Mouse (Mus musculus) myocyte (in vitro differentiated cells): ENCODE measurements around the gene Fermt3. TPM values are rescaled to one million over a fixed set of nuclear protein-coding genes. Genes with fewer than 3 reads are reported as not detected.
A peak's percentile ranks its signal among the peaks of the same experiment; 100 is the strongest.

Experiments used
- H3K27me3 ChIP-seq: one replicate; pipeline ENCODE4 v1.6.1; 2011; ENCODE audit not compliant: control insufficient read depth, insufficient read depth, insufficient read length
- H3K36me3 ChIP-seq: one replicate; pipeline ENCODE4 v1.6.1; 2011; ENCODE audit not compliant: control insufficient read depth, insufficient read depth
- H3K4me2 ChIP-seq: one replicate; pipeline ENCODE4 v1.6.1; 2011; ENCODE audit warnings: low read depth, control low read depth
- H3K4me3 ChIP-seq: one replicate; pipeline ENCODE4 v1.5.1; 2011; ENCODE audit warnings: mild to moderate bottlenecking, control low read depth, moderate library complexity
- H3K79me2 ChIP-seq: one replicate; pipeline ENCODE4 v1.6.1; 2011; ENCODE audit not compliant: control insufficient read depth, insufficient read depth
- H3ac ChIP-seq: one replicate; pipeline ENCODE4 v1.6.1; 2011; ENCODE audit not compliant: control insufficient read depth, insufficient read length
- POLR2AphosphoS2 ChIP-seq: IDR thresholded peaks from one replicate; pipeline ENCODE4 v1.6.1; 2011; ENCODE audit warnings: low read depth, control low read depth; ENCODE audit not compliant: insufficient read length
- TCF3 ChIP-seq: IDR thresholded peaks from one replicate; pipeline ENCODE4 v1.6.1; 2011; ENCODE audit warnings: low read depth, control low read depth; ENCODE audit not compliant: insufficient read length
- polyA plus RNA-seq: library from polyadenylated mRNA; unstranded; fragments of >200 nt; fragmentation: generic; extraction: Trizol; gene quantifications from one replicate; pipeline ENCODE4 v1.2.1, GENCODE M21; 2012; ENCODE audit warnings: missing spikeins

The Fermt3 gene
- polyA plus RNA-seq, 1 experiment = 0.34 TPM

- TF ChIP-seq TCF3 = no peak
- TF ChIP-seq POLR2AphosphoS2 = peak; percentile 23
- Histone ChIP-seq H3ac (no peak overlapping the region), H3K27me3 (no peaks in the 10 kb centered on the region), H3K36me3 (no peaks in the 10 kb centered on the region), H3K4me3 (peak overlapping the region; percentile 86), H3K79me2 (no peaks in the 10 kb centered on the region), H3K4me2 (no peak overlapping the region)
Observed at GRCm38 (mm10) chr19:6949532-6949931, 69.7 kb downstream of the Fermt3 start.

Other genes with a start within 250 kb of the Fermt3 start
- gene Rps6ka4, start 178.8 kb downstream of the Fermt3 start, polyA plus RNA-seq = 47.6 TPM
- 0.23 TPM for gene Ccdc88b, start 161.3 kb downstream of the Fermt3 start, polyA plus RNA-seq
- gene Trmt112, start 109.8 kb downstream of the Fermt3 start, polyA plus RNA-seq = 281 TPM
- 276 TPM for gene Prdx5, start 109.4 kb downstream of the Fermt3 start, polyA plus RNA-seq
- gene Esrra, start 97.7 kb downstream of the Fermt3 start, polyA plus RNA-seq = 52.7 TPM
- 0.28 TPM for gene Catsperz, start 94.1 kb downstream of the Fermt3 start, polyA plus RNA-seq
- 0.12 TPM for gene Kcnk4, start 85.0 kb downstream of the Fermt3 start, polyA plus RNA-seq
- gene Bad, start 77.6 kb downstream of the Fermt3 start, polyA plus RNA-seq = 76.1 TPM
- 39.9 TPM for gene Gpr137, start 77.0 kb downstream of the Fermt3 start, polyA plus RNA-seq
- 1,032 TPM for gene Ppp1r14b, start 44.5 kb downstream of the Fermt3 start, polyA plus RNA-seq
- 34.3 TPM for gene Plcb3, start 43.0 kb downstream of the Fermt3 start, polyA plus RNA-seq
- 96.8 TPM for gene Fkbp2, start 39.0 kb downstream of the Fermt3 start, polyA plus RNA-seq
- 49.2 TPM for gene Vegfb, start 31.8 kb downstream of the Fermt3 start, polyA plus RNA-seq
- gene Dnajc4, start 26.9 kb downstream of the Fermt3 start, polyA plus RNA-seq = 28.5 TPM
- gene Nudt22, start 23.4 kb downstream of the Fermt3 start, polyA plus RNA-seq = 27.0 TPM
- 9.2 TPM for gene Trpt1, start 23.3 kb downstream of the Fermt3 start, polyA plus RNA-seq
- 223 TPM for gene Stip1, start 20.5 kb upstream of the Fermt3 start, polyA plus RNA-seq
- 82.4 TPM for gene Macrod1, start 37.3 kb upstream of the Fermt3 start, polyA plus RNA-seq
- 1.2 TPM for gene Flrt1, start 86.3 kb upstream of the Fermt3 start, polyA plus RNA-seq
- gene Otub1, start 186.8 kb upstream of the Fermt3 start, polyA plus RNA-seq = 112 TPM
- gene Cox8a, start 198.1 kb upstream of the Fermt3 start, polyA plus RNA-seq = 1,011 TPM
- 10.3 TPM for gene Naa40, start 221.7 kb upstream of the Fermt3 start, polyA plus RNA-seq
- 34.1 TPM for gene Rcor2, start 247.9 kb upstream of the Fermt3 start, polyA plus RNA-seq